Mouse (Mus musculus): ENCODE data around the gene Zfp266.

Zfp266 gene

DNA sequence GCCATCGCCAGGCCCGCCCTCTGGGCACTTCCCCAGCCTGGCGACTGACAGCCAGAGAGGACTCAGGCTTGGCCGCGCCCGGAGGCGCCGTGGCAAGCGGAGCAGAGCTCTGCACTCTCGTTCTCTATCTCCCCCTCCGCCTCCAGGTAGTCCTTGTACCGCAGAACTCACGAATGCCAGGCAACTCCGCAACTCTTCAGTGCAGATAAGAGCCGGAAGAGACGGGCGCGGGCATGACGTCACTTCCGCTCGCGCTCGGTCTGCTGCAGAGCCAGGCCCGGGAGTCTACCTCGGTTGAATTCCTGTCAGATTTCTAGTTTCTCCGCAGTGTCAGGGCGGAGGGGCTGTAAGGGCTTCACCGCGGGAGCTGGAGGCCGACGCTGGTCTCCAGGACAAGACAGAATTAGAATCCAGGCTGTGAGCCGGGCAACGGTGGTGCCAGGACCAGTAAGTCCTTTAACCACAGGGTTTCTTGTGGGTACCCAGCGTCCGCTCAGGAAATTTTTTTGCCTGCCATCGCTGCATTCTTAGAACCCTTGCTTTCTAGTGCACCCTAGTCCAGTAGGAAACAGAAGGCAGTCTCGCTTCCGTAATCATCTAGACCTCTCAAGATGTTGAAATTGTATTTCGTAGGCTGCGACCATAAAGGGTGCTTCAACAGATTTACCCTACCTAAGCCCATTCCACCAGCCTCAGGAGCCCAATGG lies 28.5 kb downstream of the Zfp266 start, which contains the start of gene Zfp426:
TSS of gene Zfp426 (minus strand) at position 220 of the 707 bp plus-strand sequence.
- peak; percentile 86 for DNase-seq (ENCODE audit: low read depth, low spot score)

DNA sequence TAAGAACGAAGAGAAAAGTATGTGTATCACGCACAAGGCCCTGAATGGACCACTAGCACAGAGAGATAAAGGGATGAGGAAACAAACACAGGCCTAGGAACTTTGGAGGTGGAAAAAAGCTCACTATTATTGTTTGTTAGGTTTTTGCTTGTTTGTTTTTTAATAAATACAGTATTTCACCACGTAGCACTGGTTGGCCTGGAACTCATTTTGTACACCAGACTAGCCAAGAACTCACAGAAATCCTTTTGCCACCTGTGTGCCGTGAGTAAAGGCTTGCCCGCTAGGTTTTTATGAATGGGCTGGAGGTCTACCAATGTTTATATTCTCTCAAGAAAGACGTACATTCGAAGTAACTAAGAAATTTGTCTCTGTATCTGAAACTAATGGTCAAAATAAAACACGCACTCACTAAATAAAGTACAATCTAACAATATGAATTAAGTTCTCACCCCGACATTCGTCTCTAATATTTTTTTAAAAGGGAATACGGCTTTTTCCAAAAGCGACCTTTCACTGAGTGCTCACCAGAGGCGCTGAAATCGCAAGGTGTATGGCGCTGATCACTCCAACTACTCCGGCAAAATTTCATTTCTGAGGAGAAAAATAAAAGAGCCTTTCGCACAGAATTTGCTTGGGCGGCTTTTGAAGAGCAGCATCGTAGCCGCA lies 29.2 kb downstream of the Zfp266 start:
- DNase-seq (ENCODE audit: low read depth, low spot score): no peak

DNA sequence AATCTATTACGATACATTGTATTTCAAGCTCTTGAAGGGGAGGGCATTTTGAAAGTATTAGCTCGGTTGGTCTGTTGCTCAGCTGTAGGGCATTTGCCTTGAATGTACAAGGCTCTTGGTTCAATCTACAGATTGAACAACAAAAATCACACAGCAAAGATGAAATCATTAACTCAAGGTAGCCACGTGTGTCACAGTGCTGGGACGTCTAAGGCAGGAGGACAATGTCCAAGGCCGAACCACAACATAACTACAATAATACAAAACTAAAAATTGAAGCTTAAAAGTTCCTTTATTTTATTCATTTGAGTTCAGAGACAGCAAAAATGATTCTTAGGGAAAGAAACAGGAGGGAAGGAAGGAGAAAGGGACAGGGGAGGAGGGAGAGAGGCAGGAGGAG lies 31.7 kb downstream of the Zfp266 start:
- DNase-seq (ENCODE audit: low read depth, low spot score): no peak

DNA sequence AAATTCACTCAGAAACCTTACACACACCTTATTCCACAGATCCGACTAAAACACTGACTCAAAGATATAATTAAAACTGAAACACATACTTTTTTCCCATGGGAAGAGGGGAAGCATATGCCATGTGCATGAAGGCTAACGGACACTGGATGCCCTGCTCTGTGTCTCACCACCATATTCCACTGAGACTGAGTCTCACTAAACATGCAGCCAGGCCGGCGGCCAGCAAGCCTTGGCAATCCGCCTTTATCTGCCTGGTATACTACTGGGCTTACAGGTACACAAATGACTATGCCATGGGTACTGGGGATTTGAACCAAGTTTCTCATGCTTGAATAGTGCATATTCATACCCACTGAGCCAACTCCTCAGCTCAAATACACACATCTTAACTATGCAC lies 41.8 kb downstream of the Zfp266 start:
- no peak for DNase-seq (ENCODE audit: low read depth, low spot score)

DNA sequence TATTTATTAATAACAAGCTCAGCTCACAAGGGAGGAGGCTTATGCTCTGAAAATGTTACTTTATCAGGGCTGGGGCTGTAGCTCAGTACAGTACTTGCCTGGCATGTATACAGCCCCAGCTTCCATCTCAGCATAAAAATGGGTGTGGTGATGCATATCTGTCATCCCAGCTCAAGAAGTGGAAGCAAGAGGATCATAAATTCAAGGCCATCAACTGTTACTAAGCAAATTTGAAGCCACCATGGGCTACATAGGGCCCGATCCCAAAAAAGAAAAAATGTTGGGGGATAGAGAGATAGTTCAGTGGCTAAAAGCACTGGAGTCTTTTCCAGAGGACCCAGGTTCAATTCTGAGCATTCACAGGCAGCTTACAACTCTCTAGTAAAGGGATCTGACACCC lies 44.6 kb downstream of the Zfp266 start:
- DNase-seq (ENCODE audit: low read depth, low spot score): no peak

DNA sequence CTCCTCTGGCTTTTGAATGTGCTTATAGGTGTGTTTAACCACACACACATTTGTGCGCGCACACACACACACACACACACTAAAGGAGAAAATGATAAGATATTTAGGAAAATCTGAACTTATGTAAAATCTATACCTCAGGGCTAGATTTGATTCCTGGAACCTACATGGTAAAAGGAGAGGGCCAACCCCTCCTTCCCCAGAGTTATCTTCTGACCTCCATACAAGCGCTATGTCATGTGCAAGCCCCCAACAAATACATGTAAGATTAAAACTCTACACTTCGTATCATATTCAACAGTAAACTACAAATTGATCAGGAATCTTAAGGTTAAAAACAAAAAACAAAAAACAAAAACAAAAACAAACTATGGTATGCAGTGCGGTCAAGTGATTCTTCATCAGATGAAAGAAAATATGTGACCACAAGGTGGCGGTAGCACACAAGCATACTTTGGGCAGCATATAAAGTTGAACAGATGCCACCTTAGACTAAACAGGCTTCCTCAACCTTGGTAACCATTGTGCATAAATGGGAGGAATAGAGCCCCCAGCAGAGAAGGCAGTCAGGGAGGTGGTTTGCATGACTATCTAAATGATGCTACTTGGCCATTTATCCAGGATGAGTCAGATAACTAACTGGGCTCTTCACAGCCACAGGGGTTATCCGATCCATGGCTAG lies 54.3 kb downstream of the Zfp266 start:
- DNase-seq (ENCODE audit: low read depth, low spot score): peak; percentile 65

DNA sequence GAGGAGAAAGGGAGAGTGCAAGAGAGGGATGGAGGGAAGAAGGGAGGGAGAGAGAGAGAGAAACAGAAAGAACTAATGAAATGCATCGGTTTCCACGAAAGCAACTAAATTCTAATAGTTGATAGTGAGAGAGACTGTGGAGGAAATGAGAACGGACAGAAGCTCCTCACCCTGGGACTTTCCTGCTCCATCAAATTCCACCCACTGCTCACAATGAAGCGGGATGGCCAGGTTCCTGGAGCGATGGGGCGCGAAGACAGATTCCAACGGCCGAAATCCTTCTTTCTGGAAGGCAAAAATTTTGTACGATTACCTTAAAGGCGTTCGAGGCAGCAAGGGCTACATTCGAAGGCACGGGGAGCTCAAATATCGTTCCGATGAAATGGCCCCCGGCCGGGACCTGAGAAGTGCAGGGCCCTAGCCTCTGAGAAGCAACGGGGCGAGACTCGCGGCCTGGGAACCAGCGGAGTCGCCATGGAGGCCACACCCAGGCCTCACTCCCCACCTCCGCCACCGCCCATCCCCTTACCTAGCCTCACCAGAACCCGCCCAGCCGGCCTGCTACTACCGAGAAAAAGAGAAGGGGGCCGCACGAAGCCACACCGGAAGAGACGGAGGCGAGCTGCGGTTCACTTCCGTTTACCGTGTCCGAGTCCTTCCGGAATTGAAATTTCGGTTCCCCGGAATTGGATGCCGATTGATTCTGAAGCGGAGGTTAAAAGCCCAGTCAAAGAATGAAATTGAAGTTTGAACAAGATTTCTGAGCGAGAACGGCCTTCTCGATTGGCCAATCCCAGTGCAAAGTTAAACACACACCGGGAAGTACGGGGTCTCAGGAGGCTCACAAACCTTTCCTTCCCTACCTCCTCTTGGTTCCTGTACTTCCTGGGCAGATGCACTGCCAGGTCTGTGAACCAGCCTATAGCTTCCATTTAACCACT lies 61.6 kb downstream of the Zfp266 start, which contains the start of gene Zfp26:
TSS of gene Zfp26 (minus strand) at position 786 of the 941 bp plus-strand sequence.
- peak; percentile 84 for DNase-seq (ENCODE audit: low read depth, low spot score)

DNA sequence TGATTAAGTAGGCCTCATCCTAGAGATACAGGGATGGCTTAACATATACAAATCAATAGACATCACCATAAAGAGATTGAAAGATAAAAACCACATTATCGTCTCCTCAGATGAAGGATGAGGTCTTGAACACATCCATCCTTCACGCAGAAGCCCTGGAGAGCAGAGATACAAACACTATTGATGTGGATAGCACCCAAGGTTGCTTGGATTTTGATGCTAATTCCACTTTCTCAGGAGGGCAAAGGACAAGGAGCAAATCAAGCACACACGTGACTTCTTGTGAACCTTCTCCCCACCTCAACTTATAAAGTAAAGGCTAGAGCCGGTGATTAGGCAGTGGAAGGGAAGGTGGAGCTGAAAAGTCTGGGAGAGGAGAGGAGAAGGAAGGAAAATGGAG lies 67.6 kb downstream of the Zfp266 start:
- peak; percentile 87 for DNase-seq (ENCODE audit: low read depth, low spot score)

DNA sequence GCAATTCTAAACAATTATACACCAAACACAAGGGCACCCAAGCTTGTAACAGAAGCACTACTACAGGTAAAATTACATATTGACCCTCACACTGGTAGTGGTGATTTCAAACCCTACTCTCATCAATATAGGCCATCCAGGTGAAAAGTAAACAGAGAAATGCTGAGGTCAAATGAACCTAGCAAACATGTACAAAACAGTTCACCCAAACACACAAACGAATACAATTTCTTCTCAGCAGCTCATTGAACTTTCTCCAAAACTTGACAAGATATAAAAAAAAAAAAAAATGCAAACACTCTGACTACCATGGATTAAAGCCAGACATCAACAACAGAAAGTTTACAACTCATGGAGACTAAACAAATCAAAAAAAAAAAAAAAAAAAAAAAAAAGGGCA lies 69.7 kb downstream of the Zfp266 start:
- no peak for DNase-seq (ENCODE audit: low read depth, low spot score)

Measured in ES-CJ7 (cell line).